Mouse (Mus musculus) liver, adult 2 months (tissue): ENCODE measurements at regions not wholly inside any gene's neighbourhood (a gene's known extent, or its start where the extent isn't known, plus 50 kb on each side); places are given as distances from the start of the nearest gene placed in this dataset.

ENCODE experiments used
- CTCF ChIP-seq: fragments of 200-500 bp; IDR thresholded peaks from 2 replicates; pipeline ENCODE4 v1.5.1; 2011; ENCODE audit warnings: low read depth, low read length, control low read depth
- POLR2A ChIP-seq: fragments of 200-500 bp; IDR thresholded peaks from 2 replicates; pipeline ENCODE4 v1.6.1; 2011; ENCODE audit warnings: low read length, control low read depth; ENCODE audit not compliant: insufficient read depth; ENCODE audit errors: extremely low read depth

- TF ChIP-seq CTCF (no peak), POLR2A (no peak)
These were observed 456.2 kb downstream of the Fut8 start for GRCm38 (mm10) chr12:77694101-77694500.
